Mouse (Mus musculus) heart, adult 2 months (tissue): ENCODE data around the gene Gm10273. TPM values are rescaled to one million over a fixed set of nuclear protein-coding genes. Genes with fewer than 3 reads are reported as not detected.
"Not testable (repeated sequence)": the region's sequence is repeated elsewhere in the genome, so short reads cannot be mapped to it uniquely, and the experiment has no call there.

Source experiments
- DNase-seq, 2 experiments: peaks; one replicate each; pipeline ENCODE4 v3.0.0; 2021
- H3K27ac ChIP-seq: fragments of 200-600 bp; 2 replicates; pipeline ENCODE4 v1.8.1; 2022
- H3K27me3 ChIP-seq: fragments of 200-500 bp; 2 replicates; pipeline ENCODE4 v1.6.1; 2012; ENCODE audit warnings: mild to moderate bottlenecking, low read length, inconsistent platforms, mixed read lengths; ENCODE audit not compliant: control insufficient read depth, insufficient read depth
- H3K36me3 ChIP-seq: fragments of 200-500 bp; 2 replicates; pipeline ENCODE4 v1.6.1; 2012; ENCODE audit warnings: low read length, inconsistent platforms; ENCODE audit not compliant: control insufficient read depth, insufficient read depth
- H3K4me1 ChIP-seq: fragments of 200-500 bp; 2 replicates; pipeline ENCODE4 v1.6.1; 2011; ENCODE audit warnings: low read length; ENCODE audit not compliant: control insufficient read depth, insufficient read depth
- H3K4me3 ChIP-seq: fragments of 200-600 bp; 2 replicates; pipeline ENCODE4 v1.8.1; 2022
- H3K79me2 ChIP-seq: fragments of 200-500 bp; replicated peaks from 2 replicates; pipeline ENCODE4 v1.6.1; 2012; ENCODE audit warnings: mild to moderate bottlenecking, inconsistent platforms, low read length, moderate library complexity, mixed read lengths; ENCODE audit not compliant: control insufficient read depth, insufficient read depth
- H3K9ac ChIP-seq: fragments of 200-500 bp; 2 replicates; pipeline ENCODE4 v1.6.1; 2012; ENCODE audit warnings: low read depth, mild to moderate bottlenecking, control low read depth, inconsistent platforms, low read length, mixed read lengths
- CTCF ChIP-seq: fragments of 200-600 bp; IDR thresholded peaks from 2 replicates; pipeline ENCODE4 v1.8.1; 2022; ENCODE audit warnings: antibody characterized with exemption, mild to moderate bottlenecking, moderate library complexity
- EP300 ChIP-seq: fragments of 200-500 bp; IDR thresholded peaks from 2 replicates; pipeline ENCODE4 v1.6.1; 2011; ENCODE audit warnings: low read depth, low read length, control low read depth; ENCODE audit not compliant: insufficient read depth
- POLR2A ChIP-seq: fragments of 200-500 bp; IDR thresholded peaks from 2 replicates; pipeline ENCODE4 v1.6.1; 2011; ENCODE audit warnings: mild to moderate bottlenecking, low read depth, low read length, control low read depth; ENCODE audit not compliant: insufficient read depth
- WGBS: fragments of 180-500 bp; shearing (Covaris S2); methylation state at CpG from one replicate; pipeline ENCODE4 v1.1.7; 2018; 5-methylcytosine and 5-hydroxymethylcytosine counted together
- intact Hi-C: fragments of 180-260 bp; cut with DNase I; formaldehyde crosslinking; loops from one replicate; pipeline ENCODE4 v1.15.1; 2025
- polyA plus RNA-seq: library from polyadenylated mRNA; depleted of rRNA; stranded (reverse); fragments of >200 nt; gene quantifications from 2 replicates; pipeline ENCODE4 v1.2.3, GENCODE M21; 2012
- total RNA-seq, 2 experiments: library from RNA; stranded (reverse); gene quantifications; 2 replicates each; pipeline ENCODE4 v1.2.3; 2021

Gm10273 gene
- total and polyA plus RNA-seq, 3 experiments, result 19.1 to 156 (median 123) TPM

DNA sequence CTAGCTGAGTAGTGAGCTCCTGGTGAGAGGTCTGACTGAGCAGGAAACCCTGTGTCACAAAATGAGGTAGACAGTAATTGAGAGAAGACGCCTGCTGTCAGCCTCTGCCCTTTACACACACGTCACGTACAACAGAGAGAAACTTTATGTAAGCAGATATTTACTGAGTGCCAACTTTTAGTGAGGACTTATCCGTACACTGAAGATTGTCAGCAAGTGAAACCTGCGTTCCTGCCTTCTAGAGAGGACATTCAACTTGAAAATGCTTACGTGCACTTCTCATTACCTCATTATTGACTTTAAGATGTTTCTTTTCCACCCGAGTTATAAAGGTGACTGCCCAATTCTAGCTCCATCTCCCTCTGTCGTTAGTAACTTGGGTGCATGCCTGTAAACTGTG lies 26.7 kb upstream of the Gm10273 start:
- Histone ChIP-seq H3K9ac (no peak overlapping the region), H3K36me3 (no peaks in the 10 kb centered on the region; the same call in 1 of the 2 replicates), H3K79me2 (no peaks in the 10 kb centered on the region), H3K4me3 (no peak overlapping the region), H3K4me1 (no peaks in the 10 kb centered on the region), H3K27me3 (no peaks in the 10 kb centered on the region), H3K27ac (no peak overlapping the region)
- TF ChIP-seq EP300, result no peak
- TF ChIP-seq POLR2A, result no peak
- TF ChIP-seq CTCF, result no peak
- 90% methylated on average over 8 of the region's 8 CpGs for WGBS
- intact Hi-C loops, result no loop called here
- DNase-seq, result no peak

- TF ChIP-seq EP300, result no peak
- TF ChIP-seq CTCF, result no peak
- no peak for TF ChIP-seq POLR2A
- no peak overlapping the region for H3K27ac ChIP-seq
- WGBS, result 80% methylated on average over 9 of the region's 9 CpGs
- H3K4me1 ChIP-seq, result no peaks in the 10 kb centered on the region
- DNase-seq, result no peak
- H3K79me2 ChIP-seq, result no peaks in the 10 kb centered on the region
- no peaks in the 10 kb centered on the region for H3K27me3 ChIP-seq
- intact Hi-C loops, result no loop called here
- H3K36me3 ChIP-seq, result no peaks in the 10 kb centered on the region; the same call in 1 of the 2 replicates
- H3K9ac ChIP-seq, result no peak overlapping the region
- H3K4me3 ChIP-seq, result no peak overlapping the region
Observed at GRCm38 (mm10) chr10:59369426-59369825, 26.0 kb upstream of the Gm10273 start.

GRCm38 (mm10) chr10:59377906-59378305 lies 17.5 kb upstream of the Gm10273 start:
- H3K27ac ChIP-seq, result no peak overlapping the region
- no peak for DNase-seq
- intact Hi-C loops, result no loop called here
- no peaks in the 10 kb centered on the region for H3K79me2 ChIP-seq
- H3K27me3 ChIP-seq, result no peaks in the 10 kb centered on the region
- WGBS, result 93% methylated on average over 10 of the region's 10 CpGs
- H3K9ac ChIP-seq, result no peak overlapping the region
- no peak for TF ChIP-seq POLR2A
- TF ChIP-seq CTCF, result no peak
- no peak for TF ChIP-seq EP300
- no peak overlapping the region for H3K4me3 ChIP-seq
- H3K4me1 ChIP-seq, result no peaks in the 10 kb centered on the region; the same call in 1 of the 2 replicates
- H3K36me3 ChIP-seq, result no peaks in the 10 kb centered on the region; the same call in 1 of the 2 replicates

GRCm38 (mm10) chr10:59378728-59379127 lies 16.7 kb upstream of the Gm10273 start:
- 92% methylated on average over 4 of the region's 4 CpGs for WGBS
- Histone ChIP-seq H3K4me1 (no peaks in the 10 kb centered on the region; the same call in 1 of the 2 replicates), H3K9ac (no peak overlapping the region), H3K36me3 (no peaks in the 10 kb centered on the region), H3K79me2 (no peaks in the 10 kb centered on the region), H3K4me3 (no peak overlapping the region), H3K27ac (no peak overlapping the region), H3K27me3 (no peaks in the 10 kb centered on the region)
- TF ChIP-seq EP300 (no peak), CTCF (peak; percentile 52)
- intact Hi-C loops, result no loop called here
- DNase-seq, result no peak

DNA sequence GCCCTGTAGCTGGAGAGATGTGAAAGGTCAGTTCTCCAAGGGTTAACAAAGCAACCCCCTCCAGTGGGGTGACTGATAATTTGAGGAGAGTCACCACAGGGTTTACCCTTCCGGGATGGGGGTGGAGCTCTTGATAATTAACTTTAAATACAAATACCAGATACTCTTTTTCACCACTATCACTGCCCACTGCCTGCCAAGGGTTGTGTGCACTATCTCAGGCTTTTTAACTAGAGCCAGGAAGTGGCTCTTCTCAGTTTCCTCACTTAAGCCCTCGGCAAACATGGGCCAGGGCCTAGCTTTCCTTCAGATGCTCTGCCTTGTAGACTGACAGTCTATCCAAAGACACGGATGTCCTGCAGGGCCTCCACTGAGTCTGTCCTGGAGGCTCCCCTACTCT lies 15.5 kb upstream of the Gm10273 start:
- H3K4me3 ChIP-seq, result no peak overlapping the region
- H3K27ac ChIP-seq, result no peak overlapping the region
- no peaks in the 10 kb centered on the region; the same call in 1 of the 2 replicates for H3K4me1 ChIP-seq
- 10% methylated on average over 3 of the region's 3 CpGs for WGBS
- intact Hi-C loops, result no loop called here
- no peaks in the 10 kb centered on the region for H3K36me3 ChIP-seq
- no peak overlapping the region for H3K9ac ChIP-seq
- TF ChIP-seq EP300 (no peak), POLR2A (no peak), CTCF (no peak)
- H3K79me2 ChIP-seq, result no peaks in the 10 kb centered on the region
- H3K27me3 ChIP-seq, result no peaks in the 10 kb centered on the region
- DNase-seq, result no peak

DNA sequence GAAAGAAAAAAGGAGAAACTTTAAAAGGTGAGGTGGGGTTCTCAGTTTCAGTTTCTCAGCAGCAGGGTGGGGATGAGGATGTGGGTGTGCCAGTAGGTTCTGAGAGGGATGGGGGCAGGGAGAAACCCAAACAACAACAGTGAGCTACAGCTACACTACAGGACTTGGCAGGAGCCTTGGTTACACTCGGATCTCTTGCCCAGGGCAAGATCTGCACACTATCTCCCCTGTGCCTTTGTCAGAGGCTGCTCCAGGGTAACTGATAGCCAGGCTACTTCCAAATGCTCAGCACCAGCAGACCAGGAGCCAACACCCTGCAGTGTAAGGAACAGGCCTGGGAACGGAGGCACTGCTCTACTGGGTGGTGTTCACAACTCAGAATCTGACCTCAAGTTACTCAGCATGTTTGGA lies 15.0 kb upstream of the Gm10273 start:
- H3K27ac ChIP-seq, result no peak overlapping the region
- H3K9ac ChIP-seq, result no peak overlapping the region
- DNase-seq, result no peak
- no peaks in the 10 kb centered on the region for H3K27me3 ChIP-seq
- H3K4me3 ChIP-seq, result no peak overlapping the region
- no peaks in the 10 kb centered on the region; the same call in 1 of the 2 replicates for H3K4me1 ChIP-seq
- WGBS, result 41% methylated on average over 2 of the region's 2 CpGs
- intact Hi-C loops, result no loop called here
- no peaks in the 10 kb centered on the region for H3K36me3 ChIP-seq
- TF ChIP-seq POLR2A (no peak), EP300 (no peak), CTCF (no peak)
- no peaks in the 10 kb centered on the region for H3K79me2 ChIP-seq

GRCm38 (mm10) chr10:59381563-59381962 lies 13.9 kb upstream of the Gm10273 start:
- H3K36me3 ChIP-seq, H3K27ac ChIP-seq, H3K4me3 ChIP-seq, DNase-seq, intact Hi-C loops, H3K27me3 ChIP-seq, H3K4me1 ChIP-seq, H3K9ac ChIP-seq, H3K79me2 ChIP-seq: not testable (repeated sequence)
- WGBS, result 94% methylated on average over 7 of the region's 10 CpGs
